Comparison of ENCODE assay signal across 10 mouse cellular contexts in the genomic region with DNA sequence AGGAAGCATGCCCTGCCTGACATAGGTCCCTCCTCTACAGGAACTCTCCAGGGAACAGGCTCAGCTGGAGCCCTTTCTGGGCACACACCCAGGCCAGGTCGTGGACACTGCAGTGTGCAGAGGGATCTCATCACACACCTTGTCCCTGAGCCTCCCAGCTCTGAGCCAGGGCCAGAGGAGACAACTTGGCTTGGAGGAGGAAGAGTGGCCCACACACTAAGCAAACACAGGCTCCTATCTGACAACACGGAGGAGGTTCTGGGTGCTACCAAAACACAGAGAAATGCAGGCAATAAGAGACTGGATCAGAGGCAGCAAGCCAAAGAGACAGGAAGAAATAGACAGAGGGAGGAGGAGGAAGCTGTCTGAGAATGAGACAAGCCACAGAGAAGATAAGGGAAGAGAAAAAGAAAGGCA. TPM values are rescaled to one million over a fixed set of nuclear protein-coding genes. Genes with fewer than 3 reads are reported as not detected.
DNase-seq lines count a peak whose midpoint lies in the region; ATAC-seq and TF ChIP-seq lines count a peak whose summit lies in the region.
"Had no signal": no experiment of that assay in that cellular context is flagged by ENCODE, and none has a peak within 500 bp of the region (broad histone marks: within the 10 kb centered on the region; RNA-seq: fewer than 3 reads in every experiment).

No protein-coding gene starts in this region.

- H3K4me3 ChIP-seq in MEL (ENCODE audit: control insufficient read depth in 1 of 2, insufficient read depth in 1 of 2, low read depth in 2 of 2, low read length in 2 of 2), result no peak overlapping the region
- H3K4me3 ChIP-seq in brown adipose tissue, adult 24 weeks (ENCODE audit: insufficient read depth, low read depth, low read length), result no peak overlapping the region
- H3K4me3 ChIP-seq: embryonic facial prominence, embryonic 15.5 days had no signal

- TF ChIP-seq RAD21 in MEL (IDR thresholded peaks at IDR 0.05; ENCODE audit: low read depth, low read length), result no peak

- no peak for TF ChIP-seq EP300 in MEL (IDR thresholded peaks at IDR 0.05; ENCODE audit: low read depth in 1 of 2, low read length in 2 of 2)

- no peak overlapping the region for H3K27ac ChIP-seq in MEL (ENCODE audit: control insufficient read depth, low read depth, low read length)
- peak overlapping the region; percentile 98 for H3K27ac ChIP-seq in brown adipose tissue, adult 24 weeks (replicated peaks; ENCODE audit: low read depth, low read length)
- H3K27ac ChIP-seq: embryonic facial prominence, embryonic 15.5 days had no signal

- DNase-seq in left cerebral cortex, adult 18-20 months (ENCODE audit: low spot score in 2 of 2), result peak; percentile 15 to 38
- DNase-seq in left cerebral cortex, postnatal 4 days, result no peak
- DNase-seq in MEL (ENCODE audit: low read depth, low spot score), result peak; percentile 34
- peak; percentile 50 to 60 for DNase-seq in kidney, postnatal 36 days
- no peak for DNase-seq in thymus, postnatal 25 days
- no peak for DNase-seq in thymus, postnatal 10 days (ENCODE audit: low spot score in 2 of 2)

- no peak for TF ChIP-seq CTCF in MEL (IDR thresholded peaks at IDR 0.05 in 2 of 3, conservative IDR thresholded peaks at IDR 0.05 in 1 of 3; ENCODE audit: control insufficient read depth in 1 of 3, insufficient read depth in 1 of 3, low read depth in 2 of 3, low read length in 3 of 3, poor library complexity in 1 of 3, severe bottlenecking in 1 of 3)

- ATAC-seq in erythroid progenitor cell, adult 5-6 weeks (replicated peaks; ENCODE audit: low FRiP score, poor library complexity, severe bottlenecking), result no peak

- H3K79me2 ChIP-seq in MEL (ENCODE audit: control insufficient read depth, insufficient read depth, low read length, poor library complexity), result no peaks in the 10 kb centered on the region

- no peak for TF ChIP-seq POLR2A in MEL (IDR thresholded peaks at IDR 0.05; ENCODE audit: control insufficient read depth in 1 of 2, insufficient read depth in 1 of 2, low read depth in 1 of 2, low read length in 2 of 2, poor library complexity in 1 of 2)

- H3K9me3 ChIP-seq in MEL (replicated peaks; ENCODE audit: insufficient read depth, low read length), result no peaks in the 10 kb centered on the region
- H3K9me3 ChIP-seq: embryonic facial prominence, embryonic 15.5 days; G1E had no signal

- H3K27me3 ChIP-seq in MEL (ENCODE audit: control insufficient read depth in 1 of 2, insufficient read depth in 2 of 2, low read length in 2 of 2), result no peaks in the 10 kb centered on the region
- H3K27me3 ChIP-seq: embryonic facial prominence, embryonic 15.5 days had no signal

- intact Hi-C loops in left cerebral cortex, postnatal 4 days (cut with DNase I), result no loop called here

- H3K36me3 ChIP-seq in MEL (ENCODE audit: control insufficient read depth in 1 of 2, insufficient read depth in 2 of 2, low read length in 2 of 2), result no peaks in the 10 kb centered on the region
- H3K36me3 ChIP-seq: G1E had no signal

- H3K4me1 ChIP-seq in MEL (ENCODE audit: control insufficient read depth in 1 of 2, insufficient read depth in 2 of 2, low read length in 2 of 2), result no peaks in the 10 kb centered on the region
- peaks cover 44% of the 10 kb centered on the region for H3K4me1 ChIP-seq in brown adipose tissue, adult 24 weeks (ENCODE audit: control insufficient read depth, insufficient read depth, insufficient read length, low read length)

- H3K9ac ChIP-seq in MEL (ENCODE audit: control insufficient read depth, low read depth, low read length, poor library complexity, severe bottlenecking), result no peak overlapping the region
- H3K9ac ChIP-seq: embryonic facial prominence, embryonic 15.5 days had no signal

TF ChIP-seq in MEL, 35 proteins besides CTCF, POLR2A, EP300 and RAD21:
- TF ChIP-seq NRF1 (IDR thresholded peaks at IDR 0.05; ENCODE audit: insufficient read depth, low read depth, low read length, poor library complexity, severe bottlenecking), result no peak
- no peak for TF ChIP-seq TBP (IDR thresholded peaks at IDR 0.05; ENCODE audit: low read depth, low read length)
- TF ChIP-seq HCFC1 (IDR thresholded peaks at IDR 0.05; ENCODE audit: low read depth, low read length), result no peak
- no peak for TF ChIP-seq ZNF384 (IDR thresholded peaks at IDR 0.05; ENCODE audit: low read depth, low read length)
- TF ChIP-seq JUND (IDR thresholded peaks at IDR 0.05; ENCODE audit: low read depth, low read length), result no peak
- no peak for TF ChIP-seq MYC (IDR thresholded peaks at IDR 0.05; ENCODE audit: low read depth, low read length)
- peak; percentile 27; the same call in 1 of the 2 replicates for TF ChIP-seq GATA1 (IDR thresholded peaks at IDR 0.05; ENCODE audit: low read depth, low read length)
- no peak for TF ChIP-seq CHD1 (IDR thresholded peaks at IDR 0.05; ENCODE audit: low read depth, low read length)

RNA-seq across cellular contexts. Expression of gene Tns1, which starts 42.7 kb away (rescaled TPM):
- total RNA-seq in left cerebral cortex, adult 18-20 months (2021), result 10 to 100 TPM; 36.7 to 39.6 TPM
- 10 to 100 TPM; 19.6 to 21.4 TPM for total RNA-seq in left cerebral cortex, postnatal 4 days (2021)
- not detected in 2 replicates for total RNA-seq in MEL (2012; rRNA removed)
- under 1 TPM in 1 of 2 experiments, not detected in 1; 0.11 TPM for polyA plus RNA-seq in MEL (2012; ENCODE audit: insufficient read depth in 1 of 2, insufficient read length in 2 of 2, low read depth in 1 of 2, low replicate concordance in 2 of 2, missing spikeins in 1 of 2)
- 237 and 280 TPM in 2 replicates for polyA plus RNA-seq in brown adipose tissue, adult 24 weeks (2012; ENCODE audit: insufficient read depth, insufficient read length, missing spikeins)
- 20.5 and 21.6 TPM in 2 replicates for total RNA-seq in erythroid progenitor cell, adult 5-6 weeks (2015; ENCODE audit: low replicate concordance)
- total RNA-seq in erythroid progenitor cell, adult 5-6 weeks (2017; ENCODE audit: low replicate concordance), result 20.0 and 49.5 TPM in 2 replicates

RNA-seq across cellular contexts. Expression of gene Rufy4, which starts 43.8 kb away (rescaled TPM):
- not detected for total RNA-seq in left cerebral cortex, adult 18-20 months (2021)
- under 1 TPM in 1 of 2 experiments, not detected in 1; 0.20 TPM for total RNA-seq in left cerebral cortex, postnatal 4 days (2021)
- 0.04 TPM in 1 of 2 replicates, not detected in the other for total RNA-seq in MEL (2012; rRNA removed)
- polyA plus RNA-seq in MEL (2012; ENCODE audit: insufficient read depth in 1 of 2, insufficient read length in 2 of 2, low read depth in 1 of 2, low replicate concordance in 2 of 2, missing spikeins in 1 of 2), result under 1 TPM in 1 of 2 experiments, not detected in 1; 0.10 TPM
- 1.8 and 2.1 TPM in 2 replicates for polyA plus RNA-seq in brown adipose tissue, adult 24 weeks (2012; ENCODE audit: insufficient read depth, insufficient read length, missing spikeins)
- not detected in 2 replicates for total RNA-seq in erythroid progenitor cell, adult 5-6 weeks (2015; ENCODE audit: low replicate concordance)
- total RNA-seq in erythroid progenitor cell, adult 5-6 weeks (2017; ENCODE audit: low replicate concordance), result 0.13 TPM in 1 of 2 replicates, not detected in the other
- polyA plus RNA-seq: G1E had no signal

Comparison
In these comparisons a context has a peak if more than half of its experiments do, and no peak if none do; other contexts are left out.
1. DNase-seq: peak in left cerebral cortex, adult 18-20 months (2 of 2), MEL (single experiment) and kidney, postnatal 36 days (2 of 2); none in left cerebral cortex, postnatal 4 days (single experiment), thymus, postnatal 25 days (single experiment) and thymus, postnatal 10 days (0 of 2).
2. RNA of gene Tns1, which starts 42.7 kb away (total RNA-seq): 36.7 to 39.6 TPM in left cerebral cortex, adult 18-20 months, 19.6 to 21.4 TPM in left cerebral cortex, postnatal 4 days and 20.0 to 49.5 TPM in erythroid progenitor cell, adult 5-6 weeks; not detected in MEL; every median in the first group is over 10 times any median in the second.